Mouse (Mus musculus) embryonic facial prominence, embryonic 11.5 days (tissue): ENCODE measurements at regions not wholly inside any gene's neighbourhood (a gene's known extent, or its start where the extent isn't known, plus 50 kb on each side); places are given as distances from the start of the nearest gene placed in this dataset.

Experiments
- ATAC-seq: fragments of 200-750 bp; cut with Nextera tagmentation; replicated peaks from 2 replicates; pipeline ENCODE4 v1.8.0; 2017; ENCODE audit warnings: low read depth; ENCODE audit not compliant: insufficient number of reproducible peaks, low FRiP score, low TSS enrichment
- DNase-seq: peaks from one replicate; pipeline ENCODE4 v3.0.0-alpha.2; 2015; ENCODE audit warnings: low spot score
- H3K27ac ChIP-seq: fragments of 300-500 bp; sonication (generic); replicated peaks from 2 replicates; pipeline ENCODE4 v1.5.1; 2014; ENCODE audit warnings: mild to moderate bottlenecking, low read depth, low read length, control low read depth
- H3K27me3 ChIP-seq: fragments of 300-500 bp; sonication (generic); 2 replicates; pipeline ENCODE4 v1.6.1; 2014; ENCODE audit warnings: mild to moderate bottlenecking, low read length, moderate library complexity, mixed read lengths; ENCODE audit not compliant: control insufficient read depth, insufficient read depth
- H3K36me3 ChIP-seq: fragments of 300-500 bp; sonication (generic); replicated peaks from 2 replicates; pipeline ENCODE4 v1.6.1; 2014; ENCODE audit warnings: low read depth, mild to moderate bottlenecking, low read length, moderate library complexity, mixed read lengths; ENCODE audit not compliant: control insufficient read depth, insufficient read depth
- H3K4me1 ChIP-seq: fragments of 300-500 bp; sonication (generic); 2 replicates; pipeline ENCODE4 v1.6.1; 2014; ENCODE audit warnings: low read length, mixed read lengths; ENCODE audit not compliant: control insufficient read depth, insufficient read depth
- H3K4me2 ChIP-seq: fragments of 300-500 bp; sonication (generic); 2 replicates; pipeline ENCODE4 v1.6.1; 2014; ENCODE audit warnings: low read depth, mild to moderate bottlenecking, control low read depth, low read length, moderate library complexity
- H3K4me3 ChIP-seq: fragments of 300-500 bp; sonication (generic); 2 replicates; pipeline ENCODE4 v1.5.1; 2014; ENCODE audit warnings: low read depth, low read length, control low read depth
- H3K9ac ChIP-seq: fragments of 300-500 bp; sonication (generic); replicated peaks from 2 replicates; pipeline ENCODE4 v1.6.1; 2014; ENCODE audit warnings: mild to moderate bottlenecking, control low read depth, low read length
- H3K9me3 ChIP-seq: fragments of 300-500 bp; sonication (generic); replicated peaks from 2 replicates; pipeline ENCODE4 v1.6.1; 2016; ENCODE audit warnings: mild to moderate bottlenecking, low read length, inconsistent platforms, mixed read lengths; ENCODE audit not compliant: control insufficient read depth
- WGBS: fragments of 180-500 bp; shearing (Covaris S2); extraction: QIAGEN DNeasy Blood & Tissue Kit; methylation state at CpG from one replicate; pipeline ENCODE4 v1.1.7; 2014; 5-methylcytosine and 5-hydroxymethylcytosine counted together

DNA sequence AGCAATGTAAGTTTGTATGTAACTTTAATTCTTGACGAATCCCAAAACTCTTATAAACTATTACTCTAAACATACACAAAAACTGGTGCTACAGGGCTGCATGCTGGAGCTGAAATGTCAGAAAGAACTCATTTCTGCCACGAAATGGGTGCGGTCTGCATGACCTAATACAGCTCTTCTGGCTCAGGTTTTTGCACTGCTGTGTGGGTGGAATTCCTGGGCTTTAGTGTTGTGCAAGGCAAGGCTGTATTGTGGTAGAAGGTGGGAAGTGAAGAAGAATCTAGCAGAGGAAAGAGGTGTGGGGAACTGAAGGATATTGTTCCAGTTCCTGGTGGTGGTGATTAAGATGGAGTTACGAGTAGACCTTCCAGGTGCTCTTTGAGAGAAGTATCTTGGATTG, 476.6 kb upstream of the Zeb2 start:
- no peaks in the 10 kb centered on the region for H3K4me1 ChIP-seq
- no peak for DNase-seq
- WGBS: 80% methylated on average over 4 of the region's 4 CpGs
- no peak overlapping the region for H3K27ac ChIP-seq
- H3K4me3 ChIP-seq: no peak overlapping the region
- no peak for ATAC-seq
- no peaks in the 10 kb centered on the region for H3K27me3 ChIP-seq
- H3K4me2 ChIP-seq: no peak overlapping the region
- H3K9ac ChIP-seq: no peak overlapping the region
- no peaks in the 10 kb centered on the region for H3K36me3 ChIP-seq
- H3K9me3 ChIP-seq: no peaks in the 10 kb centered on the region

DNA sequence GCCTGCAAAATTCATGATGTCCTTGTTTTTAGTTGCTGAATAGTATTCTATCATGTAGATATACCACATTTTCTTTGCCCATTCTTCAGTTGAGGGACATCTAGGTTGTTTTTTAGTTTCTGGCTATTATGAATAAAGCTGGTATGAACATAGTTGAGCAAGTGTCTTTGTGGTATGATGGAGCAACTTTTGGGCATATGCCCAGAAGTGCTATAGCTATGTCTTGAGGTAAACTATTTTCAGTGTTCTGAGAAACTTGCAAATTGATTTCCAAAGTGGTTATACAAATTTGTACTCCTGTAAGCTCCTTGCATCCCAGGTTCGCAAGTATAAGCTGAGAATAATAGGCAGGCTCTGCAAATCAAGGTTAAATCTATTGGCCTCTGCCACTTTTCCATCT, 473.8 kb upstream of the Zeb2 start:
- no peak overlapping the region for H3K27ac ChIP-seq
- DNase-seq (no peak), ATAC-seq (no peak)
- no peak overlapping the region for H3K4me3 ChIP-seq
- WGBS: 83% methylated on average over 1 of the region's 1 CpGs
- no peaks in the 10 kb centered on the region for H3K36me3 ChIP-seq
- no peak overlapping the region for H3K9ac ChIP-seq
- no peaks in the 10 kb centered on the region for H3K27me3 ChIP-seq
- H3K4me1 ChIP-seq: no peaks in the 10 kb centered on the region
- no peak overlapping the region for H3K4me2 ChIP-seq
- no peaks in the 10 kb centered on the region for H3K9me3 ChIP-seq

DNA sequence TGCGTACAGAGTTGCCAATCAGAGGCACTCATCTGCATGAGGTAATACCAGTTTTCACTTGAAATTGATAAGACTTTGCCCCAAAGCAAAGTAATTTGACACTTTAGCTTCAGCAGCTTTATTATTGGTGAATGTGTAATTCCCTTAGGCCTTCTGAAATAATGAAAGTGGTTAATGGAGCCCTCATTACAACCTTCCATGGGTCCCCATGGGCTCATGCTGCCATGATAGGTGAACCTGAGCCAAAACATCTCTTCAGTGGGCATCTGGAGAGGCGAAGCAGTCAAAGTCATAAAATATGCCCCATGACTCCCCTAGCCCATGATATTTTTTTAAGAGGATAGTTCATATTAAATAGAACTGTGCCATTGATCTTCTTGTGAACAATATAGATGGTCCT, 471.1 kb upstream of the Zeb2 start:
- WGBS: 87% methylated on average over 2 of the region's 2 CpGs

DNA sequence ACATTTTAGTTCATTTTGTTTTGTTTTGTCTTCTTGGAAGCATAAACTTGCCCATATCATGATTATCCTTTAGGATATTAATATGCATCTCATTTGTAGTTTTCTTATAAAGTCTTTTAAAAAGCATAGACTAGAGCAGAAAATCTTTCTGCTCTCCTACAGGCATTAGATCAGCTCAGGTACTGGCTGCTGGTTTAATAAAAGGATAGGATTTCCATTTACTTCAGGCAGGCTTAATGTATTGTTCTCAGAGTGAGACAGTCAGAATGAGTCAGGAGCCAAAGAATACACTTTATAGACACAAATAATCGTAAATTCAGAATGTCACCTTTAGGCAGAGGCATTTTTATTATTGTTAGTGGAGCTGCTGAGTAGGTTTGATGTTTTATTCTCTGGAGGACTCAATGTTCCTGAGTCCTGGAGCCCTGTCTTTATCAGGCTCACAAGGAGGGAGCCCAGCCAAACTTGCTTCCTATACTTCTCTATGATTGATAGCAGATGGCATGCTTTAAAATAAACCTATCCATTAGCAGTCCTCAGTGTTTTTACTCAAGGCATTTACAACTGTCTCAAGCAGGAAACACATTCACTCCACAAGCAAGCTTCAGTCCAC, 469.5 kb upstream of the Zeb2 start:
- Histone ChIP-seq H3K27ac (no peak overlapping the region), H3K36me3 (no peaks in the 10 kb centered on the region), H3K27me3 (no peaks in the 10 kb centered on the region), H3K9ac (no peak overlapping the region), H3K4me3 (no peak overlapping the region), H3K4me1 (no peaks in the 10 kb centered on the region), H3K4me2 (no peak overlapping the region), H3K9me3 (no peaks in the 10 kb centered on the region)
- WGBS: 59% methylated on average over 1 of the region's 1 CpGs
- DNase-seq: peak; percentile 48
- ATAC-seq: no peak

More for the DNA sequence above, 471.1 kb upstream of the Zeb2 start:
- Histone ChIP-seq H3K4me3 (no peak overlapping the region), H3K4me2 (no peak overlapping the region), H3K27ac (no peak overlapping the region), H3K36me3 (no peaks in the 10 kb centered on the region), H3K4me1 (no peaks in the 10 kb centered on the region), H3K9ac (no peak overlapping the region), H3K9me3 (no peaks in the 10 kb centered on the region), H3K27me3 (no peaks in the 10 kb centered on the region)
- ATAC-seq (no peak), DNase-seq (no peak)

DNA sequence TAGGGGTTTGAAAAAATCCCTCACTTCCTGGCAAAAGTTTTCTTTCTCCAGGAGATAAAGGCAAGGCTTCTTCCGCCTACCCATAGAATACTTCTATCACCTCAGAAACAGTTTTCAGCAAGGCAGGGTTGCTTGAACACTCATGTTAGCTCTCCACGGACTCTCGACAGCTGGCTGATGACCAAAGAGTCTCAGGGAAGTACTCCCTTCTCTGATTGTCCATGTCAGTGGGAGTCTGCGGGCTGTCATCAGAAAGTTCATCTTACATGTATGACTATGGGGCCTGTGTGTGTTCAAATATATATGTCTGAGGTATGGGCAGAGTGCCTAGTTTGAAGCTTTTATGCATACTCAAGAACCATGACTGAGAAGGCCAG, 464.3 kb upstream of the Zeb2 start:
- H3K4me3 ChIP-seq: no peak overlapping the region
- H3K9me3 ChIP-seq: no peaks in the 10 kb centered on the region
- H3K9ac ChIP-seq: no peak overlapping the region
- H3K27ac ChIP-seq: no peak overlapping the region; the same call in 1 of the 2 replicates
- H3K4me2 ChIP-seq: no peak overlapping the region
- H3K4me1 ChIP-seq: no peaks in the 10 kb centered on the region
- ATAC-seq: no peak
- WGBS: 82% methylated on average over 4 of the region's 4 CpGs
- DNase-seq: no peak
- no peaks in the 10 kb centered on the region for H3K27me3 ChIP-seq
- H3K36me3 ChIP-seq: no peaks in the 10 kb centered on the region

DNA sequence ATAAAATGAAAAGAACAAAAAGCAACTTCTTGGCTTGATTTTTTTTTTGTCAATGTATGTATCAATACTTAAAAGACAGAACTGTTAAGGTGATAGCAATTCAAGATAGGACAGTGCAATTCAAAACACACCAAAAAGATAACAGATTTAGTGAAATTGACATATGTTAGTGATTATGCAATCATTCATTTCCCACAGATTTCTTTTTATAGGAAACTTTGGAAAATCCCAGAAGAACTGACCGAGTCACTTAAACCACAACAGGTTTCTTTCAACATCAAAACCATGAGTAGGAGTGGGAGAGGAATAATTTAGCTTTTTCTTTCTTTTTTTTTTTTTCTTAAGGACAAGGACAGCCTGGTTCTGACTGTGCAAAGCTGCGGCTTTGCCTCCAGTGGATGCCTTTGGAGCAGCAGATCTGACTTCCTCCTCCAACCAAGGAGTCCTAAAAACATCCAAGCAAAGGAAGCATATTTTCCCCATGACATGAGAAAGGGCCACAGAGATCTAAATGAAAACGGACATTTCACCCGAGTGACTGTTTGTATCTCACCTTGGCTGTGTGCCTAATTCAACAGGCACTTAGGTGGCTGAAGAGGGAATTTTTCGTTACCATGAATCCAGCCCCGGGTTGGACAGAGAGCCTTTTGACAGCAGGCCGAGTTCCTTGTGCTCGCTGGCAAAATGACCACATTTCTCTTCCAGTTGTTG, 463.8 kb upstream of the Zeb2 start:
- DNase-seq (peak; percentile 35), ATAC-seq (no peak)
- Histone ChIP-seq H3K27ac (no peak overlapping the region), H3K4me1 (no peaks in the 10 kb centered on the region), H3K27me3 (no peaks in the 10 kb centered on the region), H3K9me3 (no peaks in the 10 kb centered on the region), H3K4me3 (no peak overlapping the region), H3K9ac (no peak overlapping the region), H3K36me3 (no peaks in the 10 kb centered on the region), H3K4me2 (no peak overlapping the region)
- whole genome bisulfite sequencing: 28% methylated on average over 8 of the region's 8 CpGs

DNA sequence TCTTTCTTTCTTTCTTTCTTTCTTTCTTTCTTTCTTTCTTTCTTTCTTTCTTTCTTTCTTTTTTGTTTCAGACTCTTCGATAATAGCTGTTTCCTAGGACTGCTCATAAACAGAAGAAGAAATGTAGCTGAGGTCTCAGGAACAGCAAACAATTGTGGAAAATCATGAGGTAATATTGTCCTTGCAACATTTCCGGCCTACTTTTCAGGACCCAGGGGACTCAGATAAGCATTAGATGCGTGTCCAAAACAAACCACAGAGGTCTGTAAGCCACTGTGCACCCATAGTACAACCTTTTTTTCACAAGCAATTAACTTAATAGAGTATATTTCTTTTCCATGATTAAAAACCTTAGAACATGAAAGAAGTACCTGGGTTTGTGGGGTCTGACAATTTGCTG, 455.7 kb upstream of the Zeb2 start:
- Histone ChIP-seq H3K9me3 (no peaks in the 10 kb centered on the region), H3K4me3 (no peak overlapping the region), H3K36me3 (no peaks in the 10 kb centered on the region), H3K27ac (no peak overlapping the region), H3K9ac (no peak overlapping the region), H3K4me2 (no peak overlapping the region), H3K27me3 (no peaks in the 10 kb centered on the region), H3K4me1 (no peaks in the 10 kb centered on the region)
- WGBS: 80% methylated on average over 3 of the region's 3 CpGs
- no peak for DNase-seq
- ATAC-seq: no peak

DNA sequence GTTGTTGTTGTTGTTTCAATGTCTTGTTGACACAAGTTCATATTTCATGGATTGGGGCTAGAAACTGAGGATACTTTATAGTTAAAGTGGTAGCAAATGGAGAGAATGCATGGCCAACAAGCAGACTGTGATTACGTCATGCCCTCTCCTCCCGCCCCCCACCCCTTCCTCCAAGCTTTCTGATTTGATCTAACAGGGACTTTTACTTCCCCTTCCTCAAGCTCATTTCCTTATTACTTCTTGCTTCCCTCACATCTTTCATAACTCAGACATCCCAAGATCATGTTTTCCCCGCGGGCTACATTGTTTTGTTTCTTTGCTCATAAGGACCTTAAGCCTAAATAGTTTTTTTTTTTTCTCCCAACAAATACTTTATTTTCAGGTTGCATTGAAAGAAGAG, 437.5 kb upstream of the Zeb2 start:
- DNase-seq (no peak), ATAC-seq (no peak)
- H3K4me3 ChIP-seq: no peak overlapping the region
- WGBS: 77% methylated on average over 4 of the region's 4 CpGs
- no peaks in the 10 kb centered on the region for H3K36me3 ChIP-seq
- no peaks in the 10 kb centered on the region for H3K27me3 ChIP-seq
- no peaks in the 10 kb centered on the region for H3K4me1 ChIP-seq
- no peaks in the 10 kb centered on the region for H3K9me3 ChIP-seq
- H3K4me2 ChIP-seq: no peak overlapping the region
- H3K27ac ChIP-seq: no peak overlapping the region
- H3K9ac ChIP-seq: no peak overlapping the region
